Mouse (Mus musculus) liver, embryonic 13.5 days (tissue): ENCODE measurements at regions not wholly inside any gene's neighbourhood (a gene's known extent, or its start where the extent isn't known, plus 50 kb on each side); places are given as distances from the start of the nearest gene placed in this dataset.
A peak's percentile ranks its signal among the peaks of the same experiment; 100 is the strongest.

Experiments
- ATAC-seq: fragments of 200-750 bp; cut with Nextera tagmentation; 2 replicates; pipeline ENCODE4 v1.8.0; 2017; ENCODE audit warnings: low read depth, mild to moderate bottlenecking, moderate number of reproducible peaks, moderate library complexity
- DNase-seq: peaks from one replicate; pipeline ENCODE4 v3.0.0; 2022
- H3K27ac ChIP-seq: fragments of 300-500 bp; sonication (generic); 2 replicates; pipeline ENCODE4 v1.5.1; 2015; ENCODE audit warnings: moderate library complexity, mild to moderate bottlenecking, inconsistent platforms
- H3K27me3 ChIP-seq: fragments of 300-500 bp; sonication (generic); 2 replicates; pipeline ENCODE4 v1.6.1; 2015; ENCODE audit warnings: mild to moderate bottlenecking, inconsistent platforms
- H3K36me3 ChIP-seq: fragments of 300-500 bp; sonication (generic); 2 replicates; pipeline ENCODE4 v1.6.1; 2015; ENCODE audit warnings: mild to moderate bottlenecking, inconsistent platforms
- H3K4me1 ChIP-seq: fragments of 300-500 bp; sonication (generic); replicated peaks from 2 replicates; pipeline ENCODE4 v1.6.1; 2015; ENCODE audit warnings: inconsistent platforms
- H3K4me2 ChIP-seq: fragments of 300-500 bp; sonication (generic); 2 replicates; pipeline ENCODE4 v1.6.1; 2015; ENCODE audit warnings: inconsistent platforms, mild to moderate bottlenecking, moderate library complexity
- H3K4me3 ChIP-seq: fragments of 300-500 bp; sonication (generic); replicated peaks from 2 replicates; pipeline ENCODE4 v1.5.1; 2015; ENCODE audit warnings: mild to moderate bottlenecking, inconsistent platforms
- H3K9ac ChIP-seq: fragments of 300-500 bp; sonication (generic); 2 replicates; pipeline ENCODE4 v1.6.1; 2015; ENCODE audit warnings: mild to moderate bottlenecking, inconsistent platforms
- H3K9me3 ChIP-seq: fragments of 300-500 bp; sonication (generic); replicated peaks from 2 replicates; pipeline ENCODE4 v1.6.1; 2016; ENCODE audit warnings: inconsistent platforms
- WGBS: fragments of 180-500 bp; shearing (Covaris S2); methylation state at CpG from one replicate; pipeline ENCODE4 v1.1.7; 2015; ENCODE audit not compliant: insufficient replicate concordance; 5-methylcytosine and 5-hydroxymethylcytosine counted together

GRCm38 (mm10) chrX:166773408-166773854 lies 187.9 kb upstream of the Egfl6 start:
- Histone ChIP-seq H3K9ac (no peak overlapping the region), H3K27ac (no peak overlapping the region), H3K4me1 (no peaks in the 10 kb centered on the region), H3K4me2 (no peak overlapping the region), H3K36me3 (no peaks in the 10 kb centered on the region), H3K4me3 (no peak overlapping the region), H3K9me3 (no peaks in the 10 kb centered on the region), H3K27me3 (no peaks in the 10 kb centered on the region)
- ATAC-seq (no peak; the same call in 1 of the 2 replicates), DNase-seq (no peak)
- 18% methylated on average over 6 of the region's 6 CpGs for WGBS

GRCm38 (mm10) chrX:166766991-166767390 lies 181.5 kb upstream of the Egfl6 start:
- Histone ChIP-seq H3K9me3 (no peaks in the 10 kb centered on the region), H3K27ac (no peak overlapping the region), H3K4me1 (no peaks in the 10 kb centered on the region), H3K4me2 (no peak overlapping the region), H3K4me3 (no peak overlapping the region), H3K27me3 (no peaks in the 10 kb centered on the region), H3K9ac (no peak overlapping the region), H3K36me3 (no peaks in the 10 kb centered on the region)
- 68% methylated on average over 6 of the region's 6 CpGs for WGBS
- ATAC-seq (no peak), DNase-seq (no peak)

- Histone ChIP-seq H3K27ac (no peak overlapping the region), H3K4me1 (no peaks in the 10 kb centered on the region), H3K9me3 (no peaks in the 10 kb centered on the region), H3K4me2 (no peak overlapping the region), H3K27me3 (no peaks in the 10 kb centered on the region), H3K36me3 (no peaks in the 10 kb centered on the region), H3K4me3 (no peak overlapping the region), H3K9ac (no peak overlapping the region)
- WGBS, result 56% methylated on average over 2 of the region's 2 CpGs
- DNase-seq (no peak), ATAC-seq (no peak)
These were observed 180.1 kb upstream of the Egfl6 start for GRCm38 (mm10) chrX:166765647-166766046.

GRCm38 (mm10) chrX:166762098-166762497 lies 176.6 kb upstream of the Egfl6 start:
- ATAC-seq, result peak; percentile 45
- DNase-seq, result no peak
- WGBS, result 50% methylated on average over 2 of the region's 2 CpGs
- Histone ChIP-seq H3K9ac (no peak overlapping the region), H3K9me3 (no peaks in the 10 kb centered on the region), H3K27me3 (no peaks in the 10 kb centered on the region), H3K4me3 (no peak overlapping the region), H3K27ac (no peak overlapping the region), H3K4me2 (no peak overlapping the region), H3K36me3 (no peaks in the 10 kb centered on the region), H3K4me1 (no peaks in the 10 kb centered on the region)

- H3K27ac ChIP-seq, result no peak overlapping the region
- H3K27me3 ChIP-seq, result no peaks in the 10 kb centered on the region
- H3K4me1 ChIP-seq, result no peaks in the 10 kb centered on the region
- DNase-seq (no peak), ATAC-seq (no peak)
- 25% methylated on average over 1 of the region's 1 CpGs for WGBS
- no peak overlapping the region for H3K4me2 ChIP-seq
- no peaks in the 10 kb centered on the region for H3K9me3 ChIP-seq
- no peaks in the 10 kb centered on the region for H3K36me3 ChIP-seq
- no peak overlapping the region for H3K4me3 ChIP-seq
- H3K9ac ChIP-seq, result no peak overlapping the region
These were observed 171.6 kb upstream of the Egfl6 start for GRCm38 (mm10) chrX:166757152-166757551.

- 43% methylated on average over 3 of the region's 3 CpGs for WGBS
- ATAC-seq (peak; percentile 78), DNase-seq (no peak)
- no peak overlapping the region for H3K9ac ChIP-seq
- H3K27ac ChIP-seq, result no peak overlapping the region
- no peaks in the 10 kb centered on the region for H3K36me3 ChIP-seq
- no peak overlapping the region for H3K4me3 ChIP-seq
- H3K27me3 ChIP-seq, result no peaks in the 10 kb centered on the region; the same call in 1 of the 2 replicates
- H3K4me2 ChIP-seq, result no peak overlapping the region
- no peaks in the 10 kb centered on the region for H3K4me1 ChIP-seq
- no peaks in the 10 kb centered on the region for H3K9me3 ChIP-seq
These were observed 169.6 kb upstream of the Egfl6 start for GRCm38 (mm10) chrX:166754967-166755654.

GRCm38 (mm10) chrX:166749055-166749679 lies 163.6 kb upstream of the Egfl6 start:
- H3K9me3 ChIP-seq, result no peaks in the 10 kb centered on the region
- H3K36me3 ChIP-seq, result no peaks in the 10 kb centered on the region
- H3K9ac ChIP-seq, result no peak overlapping the region
- WGBS, result 67% methylated on average over 8 of the region's 8 CpGs
- no peaks in the 10 kb centered on the region; the same call in 1 of the 2 replicates for H3K27me3 ChIP-seq
- H3K4me1 ChIP-seq, result no peaks in the 10 kb centered on the region
- no peak overlapping the region for H3K4me2 ChIP-seq
- no peak overlapping the region for H3K4me3 ChIP-seq
- H3K27ac ChIP-seq, result no peak overlapping the region
- DNase-seq (no peak), ATAC-seq (no peak)

GRCm38 (mm10) chrX:166731354-166731753 lies 145.8 kb upstream of the Egfl6 start:
- H3K27me3 ChIP-seq, result no peaks in the 10 kb centered on the region
- DNase-seq (no peak), ATAC-seq (no peak)
- no peak overlapping the region for H3K27ac ChIP-seq
- no peaks in the 10 kb centered on the region for H3K9me3 ChIP-seq
- no peaks in the 10 kb centered on the region for H3K4me1 ChIP-seq
- WGBS, result 61% methylated on average over 2 of the region's 2 CpGs
- H3K36me3 ChIP-seq, result no peaks in the 10 kb centered on the region
- H3K4me2 ChIP-seq, result no peak overlapping the region
- H3K4me3 ChIP-seq, result no peak overlapping the region
- no peak overlapping the region for H3K9ac ChIP-seq

GRCm38 (mm10) chrX:166728622-166728928 lies 143.1 kb upstream of the Egfl6 start:
- no peak overlapping the region for H3K4me2 ChIP-seq
- no peak for DNase-seq
- no peak for ATAC-seq
- no peaks in the 10 kb centered on the region for H3K4me1 ChIP-seq
- H3K9me3 ChIP-seq, result no peaks in the 10 kb centered on the region
- H3K27ac ChIP-seq, result no peak overlapping the region
- no peaks in the 10 kb centered on the region for H3K36me3 ChIP-seq
- H3K9ac ChIP-seq, result no peak overlapping the region
- H3K27me3 ChIP-seq, result no peaks in the 10 kb centered on the region
- no peak overlapping the region for H3K4me3 ChIP-seq
- 67% methylated on average over 2 of the region's 2 CpGs for WGBS

- H3K36me3 ChIP-seq, result no peaks in the 10 kb centered on the region
- H3K27me3 ChIP-seq, result no peaks in the 10 kb centered on the region
- no peak overlapping the region for H3K4me2 ChIP-seq
- ATAC-seq, result no peak
- no peaks in the 10 kb centered on the region for H3K9me3 ChIP-seq
- H3K4me3 ChIP-seq, result no peak overlapping the region
- H3K27ac ChIP-seq, result no peak overlapping the region
- 59% methylated on average over 7 of the region's 7 CpGs for WGBS
- no peak for DNase-seq
- H3K9ac ChIP-seq, result no peak overlapping the region
- no peaks in the 10 kb centered on the region for H3K4me1 ChIP-seq
These were observed 142.5 kb upstream of the Egfl6 start for GRCm38 (mm10) chrX:166727823-166728621.

GRCm38 (mm10) chrX:166725761-166726503 lies 140.4 kb upstream of the Egfl6 start:
- Histone ChIP-seq H3K27ac (no peak overlapping the region), H3K9ac (no peak overlapping the region), H3K27me3 (no peaks in the 10 kb centered on the region), H3K36me3 (no peaks in the 10 kb centered on the region), H3K4me3 (no peak overlapping the region), H3K9me3 (no peaks in the 10 kb centered on the region), H3K4me1 (no peaks in the 10 kb centered on the region), H3K4me2 (no peak overlapping the region)
- 56% methylated on average over 6 of the region's 6 CpGs for WGBS
- ATAC-seq, result no peak
- no peak for DNase-seq
